Mouse (Mus musculus): Measurements from ENCODE around the gene Stambpl1.

- no peak for TF ChIP-seq EP300 (IDR thresholded peaks at IDR 0.05)
- no peak for TF ChIP-seq CTCF (IDR thresholded peaks at IDR 0.05)
Measured at GRCm38 (mm10) chr19:34148421-34148820, 43.6 kb upstream of the Stambpl1 start.

Measured in lung, postnatal 0 days (tissue).